Mouse (Mus musculus) liver, embryonic 12.5 days (tissue): ENCODE measurements around the gene Pld5. TPM values are rescaled to one million over a fixed set of nuclear protein-coding genes. Genes with fewer than 3 reads are reported as not detected.

Experiments used
- ATAC-seq: fragments of 200-750 bp; cut with Nextera tagmentation; 2 replicates; pipeline ENCODE4 v1.8.0; 2017; ENCODE audit warnings: moderate number of reproducible peaks, mild to moderate bottlenecking, moderate library complexity
- H3K27ac ChIP-seq: fragments of 300-500 bp; sonication (generic); 2 replicates; pipeline ENCODE4 v1.5.1; 2016; ENCODE audit warnings: mild to moderate bottlenecking
- H3K27me3 ChIP-seq: fragments of 300-500 bp; sonication (generic); replicated peaks from 2 replicates; pipeline ENCODE4 v1.6.1; 2016; ENCODE audit warnings: mild to moderate bottlenecking, moderate library complexity
- H3K36me3 ChIP-seq: fragments of 300-500 bp; sonication (generic); 2 replicates; pipeline ENCODE4 v1.6.1; 2016; ENCODE audit warnings: mild to moderate bottlenecking, moderate library complexity
- H3K4me1 ChIP-seq: fragments of 300-500 bp; sonication (generic); 2 replicates; pipeline ENCODE4 v1.6.1; 2016
- H3K4me2 ChIP-seq: fragments of 300-500 bp; sonication (generic); 2 replicates; pipeline ENCODE4 v1.6.1; 2016; ENCODE audit warnings: mild to moderate bottlenecking, moderate library complexity
- H3K4me3 ChIP-seq: fragments of 300-500 bp; sonication (generic); 2 replicates; pipeline ENCODE4 v1.5.1; 2016; ENCODE audit warnings: mild to moderate bottlenecking, moderate library complexity
- H3K9ac ChIP-seq: fragments of 300-500 bp; sonication (generic); 2 replicates; pipeline ENCODE4 v1.6.1; 2016; ENCODE audit warnings: mild to moderate bottlenecking, moderate library complexity
- H3K9me3 ChIP-seq: fragments of 300-500 bp; sonication (generic); replicated peaks from 2 replicates; pipeline ENCODE4 v1.6.1; 2016; ENCODE audit warnings: mild to moderate bottlenecking, moderate library complexity
- WGBS: fragments of 180-500 bp; shearing (Covaris S2); methylation state at CpG from one replicate; pipeline ENCODE4 v1.1.7; 2016; ENCODE audit not compliant: insufficient replicate concordance; 5-methylcytosine and 5-hydroxymethylcytosine counted together
- polyA plus RNA-seq: library from polyadenylated mRNA; unstranded; fragments of >200 nt; fragmentation: Nextera tagmentation; extraction: Ambion mirVana; gene quantifications from 2 replicates; pipeline ENCODE4 v1.2.1, GENCODE M21; 2016

Pld5 gene
- polyA plus RNA-seq, 1 experiment from 2014 or later = not detected

- no peaks in the 10 kb centered on the region for H3K27me3 ChIP-seq
- no peaks in the 10 kb centered on the region for H3K36me3 ChIP-seq
- no peak overlapping the region for H3K4me2 ChIP-seq
- no peak overlapping the region for H3K9ac ChIP-seq
- 69% methylated on average over 5 of the region's 5 CpGs for whole genome bisulfite sequencing
- no peak overlapping the region for H3K4me3 ChIP-seq
- H3K9me3 ChIP-seq = no peaks in the 10 kb centered on the region
- ATAC-seq = no peak
- H3K27ac ChIP-seq = no peak overlapping the region
- no peaks in the 10 kb centered on the region for H3K4me1 ChIP-seq
Measured at GRCm38 (mm10) chr1:176033698-176034097, 241.4 kb downstream of the Pld5 start.

GRCm38 (mm10) chr1:176029063-176029462, 246.0 kb downstream of the Pld5 start:
- Histone ChIP-seq H3K27ac (no peak overlapping the region), H3K9me3 (no peaks in the 10 kb centered on the region), H3K4me1 (no peaks in the 10 kb centered on the region), H3K4me3 (no peak overlapping the region), H3K27me3 (no peaks in the 10 kb centered on the region), H3K9ac (no peak overlapping the region), H3K4me2 (no peak overlapping the region), H3K36me3 (no peaks in the 10 kb centered on the region)
- WGBS = 71% methylated on average over 1 of the region's 1 CpGs
- no peak for ATAC-seq

- Histone ChIP-seq H3K9me3 (no peaks in the 10 kb centered on the region), H3K4me2 (no peak overlapping the region), H3K4me1 (no peaks in the 10 kb centered on the region), H3K27ac (no peak overlapping the region), H3K36me3 (no peaks in the 10 kb centered on the region), H3K27me3 (no peaks in the 10 kb centered on the region), H3K4me3 (no peak overlapping the region), H3K9ac (no peak overlapping the region)
- ATAC-seq = no peak
- WGBS = 57% methylated on average over 3 of the region's 3 CpGs
Measured at GRCm38 (mm10) chr1:176028397-176028796, 246.7 kb downstream of the Pld5 start.

GRCm38 (mm10) chr1:176024501-176024900, 250.6 kb downstream of the Pld5 start:
- ATAC-seq = no peak
- H3K4me2 ChIP-seq = no peak overlapping the region
- 50% methylated on average over 1 of the region's 1 CpGs for WGBS
- no peaks in the 10 kb centered on the region for H3K9me3 ChIP-seq
- no peaks in the 10 kb centered on the region for H3K4me1 ChIP-seq
- H3K4me3 ChIP-seq = no peak overlapping the region
- no peaks in the 10 kb centered on the region for H3K27me3 ChIP-seq
- H3K36me3 ChIP-seq = no peaks in the 10 kb centered on the region
- no peak overlapping the region for H3K27ac ChIP-seq
- no peak overlapping the region for H3K9ac ChIP-seq

- H3K4me2 ChIP-seq = no peak overlapping the region
- no peak for ATAC-seq
- no peaks in the 10 kb centered on the region for H3K27me3 ChIP-seq
- no peak overlapping the region for H3K9ac ChIP-seq
- 78% methylated on average over 3 of the region's 3 CpGs for WGBS
- H3K4me3 ChIP-seq = no peak overlapping the region
- no peaks in the 10 kb centered on the region for H3K4me1 ChIP-seq
- H3K36me3 ChIP-seq = no peaks in the 10 kb centered on the region
- no peak overlapping the region for H3K27ac ChIP-seq
- no peaks in the 10 kb centered on the region for H3K9me3 ChIP-seq
Measured at GRCm38 (mm10) chr1:176018523-176018922, 256.6 kb downstream of the Pld5 start.

- H3K4me2 ChIP-seq = no peak overlapping the region
- no peaks in the 10 kb centered on the region for H3K9me3 ChIP-seq
- H3K9ac ChIP-seq = no peak overlapping the region
- H3K36me3 ChIP-seq = no peaks in the 10 kb centered on the region
- 60% methylated on average over 3 of the region's 3 CpGs for WGBS
- no peak overlapping the region for H3K27ac ChIP-seq
- ATAC-seq = no peak
- H3K4me3 ChIP-seq = no peak overlapping the region
- H3K4me1 ChIP-seq = no peaks in the 10 kb centered on the region
- no peaks in the 10 kb centered on the region for H3K27me3 ChIP-seq
Measured at GRCm38 (mm10) chr1:176016076-176016475, 259.0 kb downstream of the Pld5 start.

- Histone ChIP-seq H3K4me2 (no peak overlapping the region), H3K27me3 (no peaks in the 10 kb centered on the region), H3K9me3 (no peaks in the 10 kb centered on the region), H3K4me3 (no peak overlapping the region), H3K9ac (no peak overlapping the region), H3K36me3 (no peaks in the 10 kb centered on the region), H3K27ac (no peak overlapping the region), H3K4me1 (no peaks in the 10 kb centered on the region)
- WGBS = 52% methylated on average over 3 of the region's 3 CpGs
- ATAC-seq = no peak
Measured at GRCm38 (mm10) chr1:176013497-176014268, 261.4 kb downstream of the Pld5 start.

GRCm38 (mm10) chr1:176011535-176011934, 263.6 kb downstream of the Pld5 start:
- no peaks in the 10 kb centered on the region for H3K4me1 ChIP-seq
- H3K4me3 ChIP-seq = no peak overlapping the region

GRCm38 (mm10) chr1:176011072-176011471, 264.0 kb downstream of the Pld5 start:
- Histone ChIP-seq H3K4me1 (no peaks in the 10 kb centered on the region), H3K36me3 (no peaks in the 10 kb centered on the region), H3K27ac (no peak overlapping the region), H3K9ac (no peak overlapping the region), H3K4me3 (no peak overlapping the region), H3K27me3 (no peaks in the 10 kb centered on the region), H3K9me3 (no peaks in the 10 kb centered on the region), H3K4me2 (no peak overlapping the region)
- ATAC-seq = no peak

More at GRCm38 (mm10) chr1:176011535-176011934, 263.6 kb downstream of the Pld5 start:
- no peak for ATAC-seq
- H3K4me2 ChIP-seq = no peak overlapping the region
- H3K27ac ChIP-seq = no peak overlapping the region
- no peaks in the 10 kb centered on the region for H3K27me3 ChIP-seq
- H3K9ac ChIP-seq = no peak overlapping the region
- H3K36me3 ChIP-seq = no peaks in the 10 kb centered on the region
- no peaks in the 10 kb centered on the region for H3K9me3 ChIP-seq

- Histone ChIP-seq H3K9ac (no peak overlapping the region), H3K4me3 (no peak overlapping the region), H3K4me1 (no peaks in the 10 kb centered on the region), H3K9me3 (no peaks in the 10 kb centered on the region), H3K4me2 (no peak overlapping the region), H3K36me3 (no peaks in the 10 kb centered on the region), H3K27ac (no peak overlapping the region), H3K27me3 (no peaks in the 10 kb centered on the region)
- ATAC-seq = no peak
- WGBS = 65% methylated on average over 2 of the region's 2 CpGs
Measured at GRCm38 (mm10) chr1:176008411-176008810, 266.7 kb downstream of the Pld5 start.

GRCm38 (mm10) chr1:176000599-176000998, 274.5 kb downstream of the Pld5 start:
- 54% methylated on average over 5 of the region's 5 CpGs for WGBS
- Histone ChIP-seq H3K27ac (no peak overlapping the region), H3K9ac (no peak overlapping the region), H3K4me1 (no peaks in the 10 kb centered on the region), H3K4me2 (no peak overlapping the region), H3K4me3 (no peak overlapping the region), H3K9me3 (no peaks in the 10 kb centered on the region), H3K27me3 (no peaks in the 10 kb centered on the region), H3K36me3 (no peaks in the 10 kb centered on the region)
- ATAC-seq = no peak

- Histone ChIP-seq H3K4me1 (no peaks in the 10 kb centered on the region), H3K27me3 (no peaks in the 10 kb centered on the region), H3K4me3 (no peak overlapping the region), H3K9ac (no peak overlapping the region), H3K4me2 (no peak overlapping the region), H3K9me3 (no peaks in the 10 kb centered on the region), H3K27ac (no peak overlapping the region), H3K36me3 (no peaks in the 10 kb centered on the region)
- ATAC-seq = no peak
- WGBS = 67% methylated on average over 7 of the region's 7 CpGs
Measured at GRCm38 (mm10) chr1:175997076-175997651, 277.9 kb downstream of the Pld5 start.

- no peak overlapping the region for H3K4me2 ChIP-seq
- 64% methylated on average over 4 of the region's 4 CpGs for WGBS
- H3K9me3 ChIP-seq = no peaks in the 10 kb centered on the region
- no peaks in the 10 kb centered on the region for H3K4me1 ChIP-seq
- no peak overlapping the region for H3K4me3 ChIP-seq
- H3K9ac ChIP-seq = no peak overlapping the region
- H3K36me3 ChIP-seq = no peaks in the 10 kb centered on the region
- H3K27me3 ChIP-seq = no peaks in the 10 kb centered on the region
- no peak overlapping the region for H3K27ac ChIP-seq
- ATAC-seq = no peak
Measured at GRCm38 (mm10) chr1:175988912-175989311, 286.2 kb downstream of the Pld5 start.
